Mouse (Mus musculus) testis, adult 2 months (tissue): ENCODE measurements around the gene Erv3. TPM values are rescaled to one million over a fixed set of nuclear protein-coding genes. Genes with fewer than 3 reads are reported as not detected.

Experiments used
- H3K27ac ChIP-seq: fragments of 200-500 bp; 2 replicates; pipeline ENCODE4 v1.5.1; 2012; ENCODE audit warnings: low read depth, low read length; ENCODE audit not compliant: control insufficient read depth, insufficient read depth
- H3K27me3 ChIP-seq: fragments of 200-500 bp; 2 replicates; pipeline ENCODE4 v1.6.1; 2012; ENCODE audit warnings: mild to moderate bottlenecking, low read length, moderate library complexity; ENCODE audit not compliant: control insufficient read depth, insufficient read depth
- H3K36me3 ChIP-seq: fragments of 200-500 bp; 2 replicates; pipeline ENCODE4 v1.6.1; 2012; ENCODE audit warnings: mild to moderate bottlenecking, low read length; ENCODE audit not compliant: control insufficient read depth, insufficient read depth
- H3K4me1 ChIP-seq: fragments of 200-500 bp; 2 replicates; pipeline ENCODE4 v1.6.1; 2012; ENCODE audit warnings: low read length; ENCODE audit not compliant: control insufficient read depth, insufficient read depth
- H3K4me3 ChIP-seq: fragments of 200-500 bp; 2 replicates; pipeline ENCODE4 v1.5.1; 2012; ENCODE audit warnings: low read depth, mild to moderate bottlenecking, low read length, moderate library complexity, mixed read lengths; ENCODE audit not compliant: control insufficient read depth
- CTCF ChIP-seq: fragments of 200-500 bp; IDR thresholded peaks from 2 replicates; pipeline ENCODE4 v1.5.1; 2012; ENCODE audit warnings: low read depth, mild to moderate bottlenecking, inconsistent platforms, low read length, moderate library complexity; ENCODE audit not compliant: control insufficient read depth, insufficient read depth, insufficient replicate concordance
- POLR2A ChIP-seq: fragments of 200-500 bp; IDR thresholded peaks from 2 replicates; pipeline ENCODE4 v1.6.1; 2012; ENCODE audit warnings: low read depth, mild to moderate bottlenecking, inconsistent platforms, low read length, moderate library complexity; ENCODE audit not compliant: control insufficient read depth
- polyA plus RNA-seq: library from polyadenylated mRNA; depleted of rRNA; stranded (reverse); fragments of >200 nt; gene quantifications from 2 replicates; pipeline ENCODE4 v1.2.3, GENCODE M21; 2012; rRNA removed

The Erv3 gene
- polyA plus RNA-seq, 1 experiment: 0.38 TPM

DNA sequence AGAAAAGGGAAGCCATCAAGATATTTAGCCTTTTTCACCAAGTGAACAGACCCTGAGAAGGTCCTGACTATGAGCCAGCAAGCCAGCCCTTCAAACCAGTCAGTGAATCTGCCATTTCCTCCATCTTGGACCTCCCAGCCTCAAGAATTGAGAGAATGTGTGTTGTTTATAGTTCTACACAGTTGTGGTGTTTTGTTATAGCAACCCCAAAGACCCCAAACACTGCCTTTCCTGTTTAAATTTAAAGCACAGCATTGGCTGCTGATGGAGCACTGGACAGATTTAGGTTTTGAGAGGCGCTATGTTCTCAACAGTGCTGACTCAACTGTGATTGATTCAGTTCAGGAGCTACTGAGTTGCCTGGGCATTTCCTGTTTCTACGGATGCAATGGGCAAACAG lies 47.9 kb downstream of the Erv3 start:
- no peaks in the 10 kb centered on the region for H3K27me3 ChIP-seq
- H3K36me3 ChIP-seq: no peaks in the 10 kb centered on the region
- H3K4me3 ChIP-seq: no peak overlapping the region
- 0 out of 2 replicates have a peak, but pooled peaks cover 2% of the 10 kb centered on the region for H3K4me1 ChIP-seq
- no peak for TF ChIP-seq POLR2A
- no peak for TF ChIP-seq CTCF
- no peak overlapping the region for H3K27ac ChIP-seq

DNA sequence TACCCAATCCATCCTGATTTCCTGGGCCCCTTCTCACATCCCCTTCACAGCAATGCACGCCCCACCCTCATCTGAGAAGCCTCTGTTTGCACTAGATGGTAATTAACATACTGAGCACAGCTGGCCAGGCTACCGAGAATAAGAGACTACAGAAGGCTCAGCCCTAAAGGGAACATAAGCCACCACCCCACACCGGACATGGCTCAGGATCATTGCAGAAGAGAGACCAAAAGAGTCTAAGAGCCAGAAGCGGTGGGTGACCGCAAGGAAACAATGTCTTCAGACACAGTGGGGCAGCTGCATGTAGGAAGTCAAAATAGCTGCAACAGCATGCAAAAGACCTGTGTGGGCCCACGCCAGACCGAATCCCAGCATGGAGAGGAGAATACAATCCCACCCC lies 50.7 kb downstream of the Erv3 start:
- no peaks in the 10 kb centered on the region for H3K27me3 ChIP-seq
- 0 out of 2 replicates have a peak, but pooled peaks cover 2% of the 10 kb centered on the region for H3K4me1 ChIP-seq
- no peak overlapping the region for H3K4me3 ChIP-seq
- H3K27ac ChIP-seq: no peak overlapping the region
- TF ChIP-seq CTCF (no peak), POLR2A (no peak)
- H3K36me3 ChIP-seq: no peaks in the 10 kb centered on the region

DNA sequence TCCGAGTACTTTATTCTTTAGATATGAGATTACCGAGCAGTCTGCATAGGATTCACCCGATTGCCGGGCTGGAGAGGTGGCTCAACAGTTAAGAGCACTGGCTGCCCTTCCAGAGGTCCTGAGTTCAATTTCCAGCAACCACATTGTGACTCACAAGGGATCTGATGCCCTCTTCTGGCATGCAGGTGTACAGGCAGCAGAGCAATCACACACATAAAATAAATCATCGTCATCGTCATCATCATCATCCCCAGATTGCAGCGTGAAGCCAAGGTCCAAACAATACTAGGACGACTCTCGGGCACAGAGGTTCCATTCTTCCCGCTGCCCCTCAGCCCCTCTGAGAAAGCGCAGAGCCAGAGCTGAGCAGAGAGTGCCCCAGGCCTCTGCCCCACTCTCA lies 51.9 kb downstream of the Erv3 start:
- TF ChIP-seq POLR2A (no peak), CTCF (no peak)
- no peaks in the 10 kb centered on the region for H3K27me3 ChIP-seq
- no peak overlapping the region for H3K27ac ChIP-seq
- H3K4me3 ChIP-seq: no peak overlapping the region
- H3K36me3 ChIP-seq: no peaks in the 10 kb centered on the region
- no peaks in the 10 kb centered on the region for H3K4me1 ChIP-seq

DNA sequence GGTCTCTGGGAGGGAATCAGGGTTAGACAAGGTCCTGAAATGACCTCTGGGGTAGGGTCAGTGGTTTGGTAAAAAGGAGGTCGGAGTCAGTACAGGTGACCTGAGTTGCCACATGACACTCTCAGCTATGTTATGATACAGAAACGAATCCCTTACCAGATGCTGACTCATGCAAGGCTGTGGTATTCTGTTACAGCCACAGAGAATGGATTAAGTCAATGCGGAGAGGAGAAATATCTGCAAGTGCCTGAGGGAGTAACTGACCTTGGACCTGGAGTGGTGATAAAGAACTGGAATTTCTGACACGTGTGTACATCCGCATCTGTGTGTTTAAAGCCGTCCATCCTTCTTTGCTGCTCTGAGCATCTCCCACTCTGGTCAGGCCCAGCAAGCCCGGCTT lies 52.7 kb downstream of the Erv3 start:
- Histone ChIP-seq H3K4me1 (no peaks in the 10 kb centered on the region), H3K27ac (no peak overlapping the region), H3K36me3 (no peaks in the 10 kb centered on the region), H3K4me3 (no peak overlapping the region), H3K27me3 (no peaks in the 10 kb centered on the region)
- no peak for TF ChIP-seq POLR2A
- no peak for TF ChIP-seq CTCF

DNA sequence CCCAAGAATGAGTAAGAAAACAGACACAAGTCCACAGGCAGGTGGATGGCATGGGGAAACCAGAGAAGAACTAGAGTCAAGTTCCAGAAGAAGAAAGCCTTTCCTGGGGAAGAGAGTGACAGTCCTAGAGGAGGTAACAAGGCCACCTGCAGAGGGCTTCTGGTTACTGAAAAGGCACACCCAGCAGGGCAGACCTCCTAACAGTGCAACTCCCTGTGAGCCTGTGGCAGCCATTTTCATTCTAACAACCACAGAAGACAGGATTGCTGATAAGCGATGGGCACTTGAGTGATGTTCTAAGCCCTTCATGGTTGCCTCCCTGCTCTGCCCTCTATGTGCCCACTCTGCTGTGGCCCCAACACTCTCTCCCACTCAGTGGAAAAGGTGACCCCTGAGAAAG lies 54.2 kb downstream of the Erv3 start:
- Histone ChIP-seq H3K4me1 (no peaks in the 10 kb centered on the region), H3K4me3 (no peak overlapping the region), H3K27me3 (no peaks in the 10 kb centered on the region), H3K27ac (no peak overlapping the region), H3K36me3 (no peaks in the 10 kb centered on the region)
- TF ChIP-seq POLR2A (no peak), CTCF (no peak)

DNA sequence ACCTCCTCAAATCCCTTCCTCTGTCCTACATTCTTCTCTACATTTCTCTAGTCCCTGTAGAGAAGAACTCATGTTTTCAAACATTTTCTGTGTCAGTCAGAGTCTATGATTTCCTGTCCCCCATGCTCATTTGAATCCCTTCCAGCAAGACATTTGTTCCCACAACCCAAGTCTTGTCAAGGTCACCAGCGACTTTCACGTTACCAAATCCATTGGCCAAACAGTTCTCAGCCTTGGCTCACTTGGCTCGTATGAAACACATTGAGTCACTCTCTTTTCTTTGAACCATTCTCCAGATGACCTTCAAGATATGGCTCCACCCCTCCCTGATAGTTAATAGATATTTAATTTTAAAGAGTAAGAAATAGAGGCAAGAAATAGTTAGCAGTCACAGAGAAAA lies 55.7 kb downstream of the Erv3 start:
- Histone ChIP-seq H3K4me3 (no peak overlapping the region), H3K27me3 (no peaks in the 10 kb centered on the region), H3K4me1 (no peaks in the 10 kb centered on the region), H3K27ac (no peak overlapping the region), H3K36me3 (no peaks in the 10 kb centered on the region)
- no peak for TF ChIP-seq POLR2A
- no peak for TF ChIP-seq CTCF

Other genes starting within 250 kb of the Erv3 start
- gene Prnp, start 50.2 kb upstream of the Erv3 start, polyA plus RNA-seq: 11.5 and 14.5 TPM in 2 replicates
- 0.06 TPM in 1 of 2 replicates, not detected in the other for gene Prn, start 50.2 kb upstream of the Erv3 start, polyA plus RNA-seq
- gene Prnd, start 91.1 kb upstream of the Erv3 start, polyA plus RNA-seq: 57.2 and 107 TPM in 2 replicates
- 5.8 and 9.1 TPM in 2 replicates for gene Rassf2, start 170.5 kb upstream of the Erv3 start, polyA plus RNA-seq